Mouse (Mus musculus) ES-E14 (cell line): ENCODE measurements at regions not wholly inside any gene's neighbourhood (a gene's known extent, or its start where the extent isn't known, plus 50 kb on each side); places are given as distances from the start of the nearest gene placed in this dataset.

Experiments
- CHD2 ChIP-seq: IDR thresholded peaks from 2 replicates; pipeline ENCODE4 v1.6.1; 2014; ENCODE audit warnings: mild to moderate bottlenecking, low read depth, low read length, inconsistent platforms
- MAFK ChIP-seq: IDR thresholded peaks from 2 replicates; pipeline ENCODE4 v1.6.1; 2014; ENCODE audit warnings: mild to moderate bottlenecking, low read depth, low read length, inconsistent platforms; ENCODE audit not compliant: insufficient read depth
- ZC3H11A ChIP-seq: IDR thresholded peaks from 2 replicates; pipeline ENCODE4 v1.6.1; 2012; ENCODE audit warnings: low read depth, mild to moderate bottlenecking, inconsistent platforms, low read length, borderline replicate concordance
- ZNF384 ChIP-seq: IDR thresholded peaks from 2 replicates; pipeline ENCODE4 v1.6.1; 2012; ENCODE audit warnings: low read depth, low read length, inconsistent platforms

- TF ChIP-seq CHD2 (no peak), ZC3H11A (no peak), ZNF384 (no peak), MAFK (no peak)
Measured at GRCm38 (mm10) chr8:87049746-87050145, 164.7 kb upstream of the N4bp1 start.
